Mouse (Mus musculus) large intestine, adult 2 months (tissue): ENCODE data around the gene Engase. TPM values are rescaled to one million over a fixed set of nuclear protein-coding genes. Genes with fewer than 3 reads are reported as not detected.
A peak's percentile ranks its signal among the peaks of the same experiment; 100 is the strongest.

Source experiments
- DNase-seq: peaks from one replicate; pipeline ENCODE4 v3.0.0-alpha.2; 2012; ENCODE audit warnings: low read depth, low spot score
- WGBS: fragments of 180-500 bp; shearing (Covaris S2); methylation state at CpG from one replicate; pipeline ENCODE4 v1.1.7; 2018; 5-methylcytosine and 5-hydroxymethylcytosine counted together
- polyA plus RNA-seq: library from polyadenylated mRNA; depleted of rRNA; stranded (reverse); fragments of >200 nt; gene quantifications from 2 replicates; pipeline ENCODE4 v1.2.3, GENCODE M21; 2012; rRNA removed

Engase gene
- 27.0 and 33.1 TPM in 2 replicates for polyA plus RNA-seq

DNA sequence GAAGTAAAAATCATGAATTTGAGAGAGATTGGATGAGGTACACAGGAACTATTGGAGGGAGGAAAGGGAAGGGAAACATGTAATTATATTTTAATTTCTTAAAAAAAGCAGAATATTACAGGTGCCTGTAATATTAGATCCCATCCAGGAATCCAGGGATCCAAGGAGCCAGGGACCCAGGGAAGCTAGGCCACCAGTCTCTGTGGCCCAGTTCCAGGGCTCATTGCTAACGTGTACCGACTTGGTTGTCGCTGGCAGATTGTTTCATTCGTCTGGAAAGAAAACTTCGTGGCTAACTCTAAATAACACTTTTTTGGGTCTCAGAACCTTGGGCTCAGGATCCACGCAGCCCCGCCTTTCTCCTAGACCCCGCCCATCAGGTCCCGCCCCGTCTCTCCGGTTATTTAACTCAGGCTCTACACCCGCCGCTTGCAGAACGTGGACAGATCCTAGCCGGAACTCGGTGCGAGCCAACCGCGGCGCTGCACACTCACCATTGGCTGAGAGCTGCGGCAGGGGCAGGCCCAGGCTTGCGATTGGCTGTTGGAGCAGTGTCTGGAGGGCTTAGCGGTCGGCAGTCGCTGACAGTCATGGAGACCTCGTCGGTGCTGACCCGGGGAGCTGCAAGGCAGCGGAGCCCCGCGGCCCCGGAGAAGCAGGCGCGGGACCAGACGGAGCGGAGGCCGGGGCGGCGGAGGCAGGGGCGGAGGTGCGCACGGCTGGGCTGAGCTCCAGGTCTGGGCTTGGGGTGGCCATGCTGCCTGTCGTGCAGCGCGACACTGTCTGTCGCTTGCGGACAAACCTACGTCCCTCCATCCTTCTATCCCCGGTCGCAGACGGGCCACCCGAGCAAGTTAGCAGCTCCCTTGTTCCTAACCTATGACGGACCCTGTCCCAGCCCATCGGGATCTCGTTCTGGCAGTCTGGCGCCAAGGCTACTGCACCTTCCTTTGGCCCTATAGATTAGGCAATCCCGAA lies at the start of gene Engase:
TSS of gene Engase (plus strand) at position 434 of the 978 bp plus-strand sequence.
- WGBS = under 1% methylated on average over 57 of the region's 57 CpGs
- DNase-seq = peak; percentile 85

DNA sequence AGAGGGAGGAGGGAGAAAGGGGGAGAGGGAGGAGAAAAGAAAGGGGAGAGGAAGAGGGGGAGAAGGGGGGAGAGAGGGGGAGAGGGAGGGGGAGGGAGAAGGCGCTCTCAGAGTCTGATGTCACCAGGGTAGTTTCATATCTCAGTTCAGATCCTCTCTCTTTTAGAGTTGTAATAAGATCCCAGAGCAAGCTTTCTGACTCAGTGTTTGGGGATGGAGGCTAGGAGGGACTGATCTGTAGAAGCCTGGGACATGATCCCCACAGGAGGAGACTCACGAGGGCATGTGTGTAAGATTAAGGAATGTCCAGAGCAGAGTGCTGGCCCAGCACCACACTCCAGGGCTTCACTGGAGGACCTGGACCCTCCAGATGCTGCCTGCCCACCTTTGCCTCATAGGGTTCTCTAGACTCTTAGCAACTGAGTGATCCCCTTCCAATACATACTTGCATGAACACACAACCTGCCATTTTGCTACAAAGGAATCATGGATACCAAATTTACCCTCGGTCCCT lies 49.3 kb upstream of the Engase start:
- WGBS = 60% methylated on average over 3 of the region's 3 CpGs
- DNase-seq = no peak

- no peak for DNase-seq
- WGBS = 4% methylated on average over 8 of the region's 8 CpGs
These were observed 48.6 kb upstream of the Engase start, which contains the start of gene C1qtnf1 for GRCm38 (mm10) chr11:118427986-118428385. Gene C1qtnf1, plus strand, starts transcription at chr11:118428203.

DNA sequence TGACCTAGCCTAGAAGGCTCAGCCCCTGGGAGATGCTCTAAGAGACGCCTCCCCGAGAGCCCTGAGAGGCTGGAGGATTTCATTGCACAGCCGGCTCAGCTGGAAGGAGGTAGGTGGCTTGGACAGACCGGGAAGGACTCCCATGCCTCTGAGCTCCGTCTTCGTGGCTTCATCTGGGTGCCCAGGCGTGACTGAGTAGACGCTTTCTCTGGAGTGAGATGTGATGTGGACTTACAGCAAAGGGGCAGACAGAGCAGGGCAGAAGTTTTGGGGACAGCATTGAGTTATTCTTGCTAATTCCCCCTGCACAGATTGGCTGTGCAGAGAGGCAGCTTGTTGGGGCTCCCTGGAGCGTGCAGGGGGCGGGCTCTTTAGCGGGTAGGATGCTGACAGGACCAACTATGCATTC lies 48.2 kb upstream of the Engase start:
- no peak for DNase-seq

DNA sequence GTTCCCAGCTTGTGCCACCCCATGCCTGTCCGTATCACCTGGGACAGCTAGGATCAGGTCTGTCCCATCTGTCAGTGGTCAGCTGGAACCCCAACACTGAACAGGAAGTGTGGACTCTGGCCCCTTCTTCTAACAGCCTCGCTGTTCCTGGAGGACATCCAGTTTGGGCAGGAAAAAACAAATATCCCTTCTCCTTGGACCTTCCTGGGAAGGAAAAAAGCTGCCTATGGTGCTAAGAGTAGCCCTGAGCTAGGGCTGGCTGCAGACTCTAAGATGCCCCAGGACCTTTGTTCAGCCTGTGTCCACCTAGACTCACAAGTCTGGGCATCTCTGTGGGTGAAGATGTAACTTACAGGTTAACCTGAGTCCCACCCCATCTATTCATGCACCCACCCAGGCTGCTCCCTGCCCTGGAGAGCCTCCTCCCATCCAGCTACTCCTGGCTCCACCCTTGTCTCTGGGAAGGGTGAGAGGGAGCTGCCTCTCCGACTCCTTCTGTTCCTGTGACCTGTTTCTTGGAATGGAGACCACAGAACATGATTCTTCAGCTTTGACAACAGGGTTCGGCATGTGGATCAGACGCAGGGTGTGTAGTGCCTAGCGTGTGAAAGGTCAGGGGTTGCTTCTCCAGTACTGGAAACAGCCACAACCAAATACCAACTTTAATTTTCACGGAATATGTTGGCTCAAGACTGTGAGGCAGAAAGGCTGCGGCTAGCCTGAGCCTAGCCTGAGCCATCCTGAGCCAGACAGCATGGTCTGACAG lies 47.5 kb upstream of the Engase start:
- no peak for DNase-seq
- WGBS = 26% methylated on average over 8 of the region's 8 CpGs

More for the DNA sequence above, 48.2 kb upstream of the Engase start:
- 12% methylated on average over 11 of the region's 11 CpGs for WGBS

GRCm38 (mm10) chr11:118430291-118430885 lies 46.2 kb upstream of the Engase start:
- 10% methylated on average over 4 of the region's 4 CpGs for WGBS
- DNase-seq = no peak

GRCm38 (mm10) chr11:118431100-118431948 lies 45.3 kb upstream of the Engase start:
- 82% methylated on average over 16 of the region's 16 CpGs for WGBS
- DNase-seq = no peak

DNA sequence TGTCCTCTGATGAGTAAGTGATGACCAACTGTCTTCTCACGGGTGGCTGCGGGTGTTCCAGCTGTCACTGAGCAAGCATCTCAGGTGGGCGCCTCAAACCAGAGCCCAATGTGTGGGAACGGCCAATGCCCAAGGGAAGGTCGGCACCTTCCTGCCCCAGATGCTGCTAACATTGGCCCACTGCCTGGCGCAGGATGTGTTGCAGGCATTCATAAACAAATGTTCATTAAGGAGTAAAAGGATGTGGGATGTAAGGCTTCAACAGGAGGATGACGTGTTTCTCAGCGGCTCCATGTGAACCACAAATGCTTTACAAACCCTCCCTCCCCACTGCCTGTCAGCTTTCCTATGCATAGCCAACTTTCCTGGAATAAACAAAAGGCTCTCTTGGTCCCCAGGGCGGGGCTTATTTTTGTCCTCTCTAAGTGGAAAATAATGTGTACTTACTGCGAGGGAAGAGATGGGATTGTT lies 43.2 kb upstream of the Engase start:
- 56% methylated on average over 10 of the region's 10 CpGs for WGBS
- DNase-seq = no peak

DNA sequence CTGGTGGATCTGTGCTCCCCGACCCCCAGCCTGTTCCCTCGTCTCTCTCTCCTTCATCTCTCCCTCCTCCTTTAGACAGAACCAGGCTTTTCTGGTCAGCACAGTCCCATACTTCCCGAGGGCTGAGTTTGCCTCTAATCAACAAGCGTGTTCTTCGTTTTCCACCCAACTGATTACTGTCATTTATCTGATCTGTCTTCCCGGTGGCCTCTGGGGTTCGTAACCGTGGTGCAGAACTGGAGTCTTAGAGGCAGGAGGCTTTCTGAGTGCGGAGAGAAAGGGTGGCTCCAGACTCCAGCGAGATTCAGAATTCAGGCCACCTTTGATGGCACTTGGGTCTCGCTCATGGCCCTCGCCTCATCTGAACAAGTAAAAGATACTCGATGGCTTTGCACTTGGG lies 42.5 kb upstream of the Engase start:
- WGBS = 65% methylated on average over 13 of the region's 13 CpGs
- no peak for DNase-seq

- DNase-seq = no peak
- 20% methylated on average over 6 of the region's 6 CpGs for WGBS
These were observed 40.1 kb upstream of the Engase start for GRCm38 (mm10) chr11:118436471-118436935.

- WGBS = 19% methylated on average over 11 of the region's 11 CpGs
- no peak for DNase-seq
These were observed 37.8 kb upstream of the Engase start for GRCm38 (mm10) chr11:118438665-118439414.

DNA sequence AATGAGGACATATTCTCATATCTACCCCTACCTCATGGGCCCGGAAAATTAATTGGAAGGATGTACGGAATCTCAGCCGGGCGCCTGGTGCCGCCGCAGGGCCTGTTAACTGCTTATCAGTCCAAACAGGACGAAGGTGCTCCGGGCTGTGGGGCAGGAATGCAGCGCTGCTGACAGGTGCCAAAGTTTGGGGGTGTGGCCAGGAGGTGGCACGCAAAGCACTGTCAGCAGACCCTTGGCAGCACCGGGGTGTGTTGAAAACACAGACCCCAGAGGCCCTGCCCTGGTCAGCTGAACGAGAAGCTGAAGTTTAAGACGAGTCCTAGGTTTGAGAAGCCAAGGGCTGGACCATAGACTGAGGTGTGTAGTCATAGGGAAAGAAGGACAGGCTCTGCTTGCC lies 33.9 kb upstream of the Engase start:
- 47% methylated on average over 13 of the region's 13 CpGs for WGBS
- DNase-seq = no peak

GRCm38 (mm10) chr11:118443201-118443970 lies 33.2 kb upstream of the Engase start:
- DNase-seq = no peak
- 33% methylated on average over 11 of the region's 11 CpGs for WGBS

DNA sequence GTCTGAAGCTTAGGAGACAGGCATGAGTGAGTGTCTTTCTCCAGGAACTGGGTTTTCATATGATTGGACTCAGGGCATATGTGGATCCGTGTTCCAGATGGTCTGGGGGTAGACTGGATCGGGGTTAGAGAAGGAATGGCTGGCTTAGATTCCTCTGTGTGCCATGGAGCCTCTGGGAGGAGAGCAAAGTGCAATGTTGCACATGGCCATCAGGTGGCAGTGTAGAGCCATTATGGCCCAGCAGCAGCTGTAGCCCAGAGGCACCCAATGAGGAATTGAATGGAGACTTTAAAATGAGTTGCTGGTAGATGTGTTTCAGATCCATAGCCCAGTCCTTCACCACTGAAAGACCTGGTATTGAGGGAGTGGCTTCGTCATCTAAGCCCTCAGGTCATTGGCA lies 30.8 kb upstream of the Engase start:
- 9% methylated on average over 3 of the region's 3 CpGs for WGBS
- no peak for DNase-seq

- DNase-seq = no peak
- WGBS = 76% methylated on average over 4 of the region's 4 CpGs
These were observed 29.3 kb upstream of the Engase start for GRCm38 (mm10) chr11:118447346-118447745.

DNA sequence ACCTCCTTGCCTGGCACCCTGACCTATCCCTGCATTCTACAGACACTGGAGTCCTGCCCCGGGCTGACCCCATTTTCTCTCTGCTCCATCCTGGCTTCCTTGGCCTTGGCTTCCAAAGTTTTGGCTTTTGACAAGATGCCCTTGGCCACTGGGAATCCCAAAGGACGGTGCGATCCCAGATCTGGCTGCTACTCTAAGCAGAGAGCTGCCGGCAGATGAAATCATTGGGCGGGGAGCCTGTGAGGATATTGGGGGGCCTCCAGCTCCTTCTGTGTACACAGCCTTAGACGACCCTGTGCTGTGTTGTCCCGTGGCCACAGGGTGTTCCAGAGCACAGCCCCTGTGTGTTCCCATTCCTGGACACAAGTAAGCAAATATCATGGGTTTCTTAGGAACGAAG lies 28.2 kb upstream of the Engase start:
- WGBS = 79% methylated on average over 8 of the region's 8 CpGs
- DNase-seq = no peak

GRCm38 (mm10) chr11:118451211-118451610 lies 25.4 kb upstream of the Engase start:
- DNase-seq = no peak
- 58% methylated on average over 6 of the region's 6 CpGs for WGBS
